Comparison of ENCODE assay signal across 16 mouse cellular contexts in genomic region chr16:30165667-30166180, GRCm38 (mm10).
"Had no signal": no experiment of that assay in that cellular context is flagged by ENCODE, and none has a peak within 500 bp of the region (broad histone marks: within the 10 kb centered on the region; RNA-seq: fewer than 3 reads in every experiment).

No protein-coding gene starts in this region.

- H3K4me3 ChIP-seq: layer of hippocampus, adult 2 months; left cerebral cortex, adult 2 months; liver, embryonic 13.5 days; midbrain, embryonic 12.5 days; midbrain, embryonic 15.5 days had no signal

- H3K36me3 ChIP-seq: liver, embryonic 13.5 days; midbrain, embryonic 12.5 days; midbrain, embryonic 15.5 days had no signal

- H3K9me3 ChIP-seq: liver, embryonic 13.5 days; midbrain, embryonic 12.5 days; midbrain, embryonic 15.5 days had no signal

- DNase-seq: kidney, adult 11 months; kidney, adult 9 months; kidney, postnatal 25 days; layer of hippocampus, adult 9-11 months; liver, embryonic 13.5 days; lung, adult 2 months; lung, postnatal 14 days; lung, postnatal 4 days; right cerebral cortex, adult 18-20 months; right cerebral cortex, postnatal 14 days; right cerebral cortex, postnatal 4 days; thymus, postnatal 25 days had no signal

- H3K27ac ChIP-seq: layer of hippocampus, adult 2 months; left cerebral cortex, adult 2 months; liver, embryonic 13.5 days; midbrain, embryonic 12.5 days; midbrain, embryonic 15.5 days had no signal

- H3K4me2 ChIP-seq: liver, embryonic 13.5 days; midbrain, embryonic 12.5 days; midbrain, embryonic 15.5 days had no signal

- ATAC-seq: midbrain, embryonic 15.5 days had no signal

- H3K9ac ChIP-seq: liver, embryonic 13.5 days; midbrain, embryonic 12.5 days; midbrain, embryonic 15.5 days had no signal

- H3K4me1 ChIP-seq: midbrain, embryonic 15.5 days had no signal

- H3K27me3 ChIP-seq: liver, embryonic 13.5 days had no signal
